Comparison of ENCODE assay signal across 14 mouse cellular contexts in genomic region chr19:61264227-61264626, GRCm38 (mm10). TPM values are rescaled to one million over a fixed set of nuclear protein-coding genes. Genes with fewer than 3 reads are reported as not detected.
DNase-seq lines count a peak whose midpoint lies in the region; ATAC-seq and TF ChIP-seq lines count a peak whose summit lies in the region.
"Had no signal": no experiment of that assay in that cellular context is flagged by ENCODE, and none has a peak within 500 bp of the region (broad histone marks: within the 10 kb centered on the region; RNA-seq: fewer than 3 reads in every experiment).

No protein-coding gene starts in this region.

- H3K4me2 ChIP-seq in lung, postnatal 0 days (replicated peaks; ENCODE audit: low read depth, low read length) = no peak overlapping the region
- no peak overlapping the region for H3K4me2 ChIP-seq in embryonic facial prominence, embryonic 13.5 days
- H3K4me2 ChIP-seq: limb, embryonic 12.5 days had no signal

- ATAC-seq in lung, postnatal 0 days = no peak
- 0 out of 2 replicates have a peak, but pooled peaks have one; percentile 60 for ATAC-seq in embryonic facial prominence, embryonic 13.5 days (ENCODE audit: insufficient number of reproducible peaks, insufficient read depth, low FRiP score, low TSS enrichment, low read depth)
- no peak for ATAC-seq in cerebellum, adult (ENCODE audit: insufficient number of reproducible peaks, low FRiP score, low TSS enrichment)

- no peak for TF ChIP-seq EP300 in lung, postnatal 0 days (IDR thresholded peaks at IDR 0.05)

- no peak for TF ChIP-seq POLR2A in lung, adult 2 months (IDR thresholded peaks at IDR 0.05; ENCODE audit: borderline replicate concordance, extremely low read depth, low read depth, low read length)
- TF ChIP-seq POLR2A in thymus, adult 2 months (IDR thresholded peaks at IDR 0.05; ENCODE audit: control insufficient read depth, extremely low read depth, insufficient read depth, low read length, poor library complexity) = no peak

- peak; percentile 45 for DNase-seq in lung, postnatal 0 days (ENCODE audit: low spot score)
- no peak for DNase-seq in lung, postnatal 36 days
- peak; percentile 71 for DNase-seq in R1 (ENCODE audit: low read depth, low spot score)
- DNase-seq in retina, embryonic 14.5 days (ENCODE audit: low spot score) = peak; percentile 39
- no peak for DNase-seq in lung, adult 2 months
- no peak for DNase-seq in thymus, adult 2 months
- DNase-seq: adrenal gland, postnatal 14 days; gastrocnemius, postnatal 36 days; kidney, adult 18-20 months; right cerebral cortex, postnatal 14 days had no signal

- no peak overlapping the region for H3K4me3 ChIP-seq in lung, postnatal 0 days (ENCODE audit: low read depth, low read length)
- H3K4me3 ChIP-seq in embryonic facial prominence, embryonic 13.5 days = no peak overlapping the region
- H3K4me3 ChIP-seq in lung, adult 2 months (replicated peaks; ENCODE audit: extremely low read depth, low read depth, low read length) = no peak overlapping the region
- H3K4me3 ChIP-seq in thymus, adult 2 months (ENCODE audit: control insufficient read depth, insufficient read depth, low read length) = no peak overlapping the region
- H3K4me3 ChIP-seq: limb, embryonic 12.5 days had no signal

- H3K4me1 ChIP-seq in lung, postnatal 0 days (ENCODE audit: insufficient read depth, low read depth, low read length) = no peaks in the 10 kb centered on the region
- no peaks in the 10 kb centered on the region for H3K4me1 ChIP-seq in embryonic facial prominence, embryonic 13.5 days
- H3K4me1 ChIP-seq in lung, adult 2 months (ENCODE audit: control insufficient read depth, insufficient read depth, low read length) = no peaks in the 10 kb centered on the region
- no peaks in the 10 kb centered on the region for H3K4me1 ChIP-seq in thymus, adult 2 months (replicated peaks; ENCODE audit: control insufficient read depth, insufficient read depth, low read length)
- H3K4me1 ChIP-seq: limb, embryonic 12.5 days had no signal

- no peak overlapping the region for H3K9ac ChIP-seq in lung, postnatal 0 days (replicated peaks; ENCODE audit: low read depth)
- H3K9ac ChIP-seq in embryonic facial prominence, embryonic 13.5 days = no peak overlapping the region
- H3K9ac ChIP-seq: limb, embryonic 12.5 days had no signal

- no peak for TF ChIP-seq CTCF in lung, postnatal 0 days (IDR thresholded peaks at IDR 0.05)
- TF ChIP-seq CTCF in lung, adult 2 months (IDR thresholded peaks at IDR 0.05; ENCODE audit: insufficient read depth, low read length) = no peak
- no peak for TF ChIP-seq CTCF in thymus, adult 2 months (IDR thresholded peaks at IDR 0.05; ENCODE audit: borderline replicate concordance, control insufficient read depth, extremely low read depth, insufficient read depth, low read length, poor library complexity)

- 63% methylated on average over 1 of the region's 1 CpGs for WGBS in lung, postnatal 0 days
- 100% methylated on average over 1 of the region's 1 CpGs for WGBS in embryonic facial prominence, embryonic 13.5 days
- 81% methylated on average over 1 of the region's 1 CpGs for WGBS in lung, adult 2 months
- 100% methylated on average over 1 of the region's 1 CpGs for WGBS in thymus, adult 2 months

- no peaks in the 10 kb centered on the region for H3K9me3 ChIP-seq in lung, postnatal 0 days (ENCODE audit: low read length)
- H3K9me3 ChIP-seq in embryonic facial prominence, embryonic 13.5 days = no peaks in the 10 kb centered on the region
- H3K9me3 ChIP-seq: limb, embryonic 12.5 days had no signal

- H3K27ac ChIP-seq in lung, postnatal 0 days (ENCODE audit: low read length) = no peak overlapping the region
- H3K27ac ChIP-seq in embryonic facial prominence, embryonic 13.5 days = no peak overlapping the region
- no peak overlapping the region for H3K27ac ChIP-seq in thymus, adult 2 months (ENCODE audit: control insufficient read depth, insufficient read depth, low read length)
- H3K27ac ChIP-seq: limb, embryonic 12.5 days had no signal

- H3K27me3 ChIP-seq in lung, postnatal 0 days (replicated peaks; ENCODE audit: insufficient read depth, low read length) = no peaks in the 10 kb centered on the region
- no peaks in the 10 kb centered on the region for H3K27me3 ChIP-seq in embryonic facial prominence, embryonic 13.5 days
- no peaks in the 10 kb centered on the region for H3K27me3 ChIP-seq in thymus, adult 2 months (ENCODE audit: control insufficient read depth, insufficient read depth, low read length)
- H3K27me3 ChIP-seq: limb, embryonic 12.5 days had no signal

- no peaks in the 10 kb centered on the region for H3K36me3 ChIP-seq in lung, postnatal 0 days (ENCODE audit: insufficient read depth, low read length)
- H3K36me3 ChIP-seq in embryonic facial prominence, embryonic 13.5 days = no peaks in the 10 kb centered on the region
- H3K36me3 ChIP-seq in thymus, adult 2 months (ENCODE audit: control insufficient read depth, insufficient read depth, low read length) = no peaks in the 10 kb centered on the region
- H3K36me3 ChIP-seq: limb, embryonic 12.5 days had no signal

RNA-seq across cellular contexts. Expression of gene Gm21060, which starts 32.6 kb away (rescaled TPM):
- polyA plus RNA-seq in lung, postnatal 0 days (2015; fragmentation: Nextera tagmentation; extraction: Ambion mirVana) = not detected in 2 replicates
- polyA plus RNA-seq in embryonic facial prominence, embryonic 13.5 days (2015; fragmentation: Nextera tagmentation; extraction: Ambion mirVana) = not detected in 2 replicates
- polyA plus RNA-seq in lung, adult 2 months (2012; rRNA removed) = not detected in 2 replicates
- not detected in 2 replicates for polyA plus RNA-seq in thymus, adult 2 months (2012; rRNA removed)
- polyA plus RNA-seq: limb, embryonic 12.5 days; urinary bladder, adult 2 months had no signal

RNA-seq across cellular contexts. Expression of gene Csf2ra, which starts 36.0 kb away (rescaled TPM):
- polyA plus RNA-seq in lung, postnatal 0 days (2015; fragmentation: Nextera tagmentation; extraction: Ambion mirVana) = 18.8 and 21.8 TPM in 2 replicates
- 36.7 and 40.4 TPM in 2 replicates for polyA plus RNA-seq in embryonic facial prominence, embryonic 13.5 days (2015; fragmentation: Nextera tagmentation; extraction: Ambion mirVana)
- 317 and 417 TPM in 2 replicates for polyA plus RNA-seq in lung, adult 2 months (2012; rRNA removed)
- 211 and 216 TPM in 2 replicates for polyA plus RNA-seq in thymus, adult 2 months (2012; rRNA removed)

Comparison
In these comparisons a context has a peak if more than half of its experiments do, and no peak if none do; other contexts are left out.
1. DNase-seq: peak in lung, postnatal 0 days (single experiment), R1 (single experiment) and retina, embryonic 14.5 days (single experiment); none in lung, postnatal 36 days (single experiment), lung, adult 2 months (single experiment) and thymus, adult 2 months (single experiment).